Mouse (Mus musculus): Measurements from ENCODE around the gene Ssrp1.

GRCm38 (mm10) chr2:85067903-85068625 is 31.0 kb downstream of the Ssrp1 start:
- TF ChIP-seq CTCF (IDR thresholded peaks at IDR 0.05; ENCODE audit: low read depth) (no peak), EP300 (IDR thresholded peaks at IDR 0.05; ENCODE audit: low read depth) (no peak)

Data from liver, postnatal 0 days (tissue).